Mouse (Mus musculus) liver, adult 2 months (tissue): Measurements from ENCODE around the gene Sugt1. TPM values are rescaled to one million over a fixed set of nuclear protein-coding genes. Genes with fewer than 3 reads are reported as not detected.

Source experiments
- DNase-seq: peaks from one replicate; pipeline ENCODE4 v3.0.0-alpha.2; 2011; ENCODE audit warnings: low read depth, low spot score; ENCODE audit errors: extremely low read depth
- H3K27ac ChIP-seq: fragments of 200-500 bp; replicated peaks from 2 replicates; pipeline ENCODE4 v1.5.1; 2012; ENCODE audit warnings: low read depth, mild to moderate bottlenecking, control low read depth, inconsistent platforms, low read length; ENCODE audit not compliant: insufficient read depth
- H3K27me3 ChIP-seq: fragments of 200-500 bp; 2 replicates; pipeline ENCODE4 v1.6.1; 2012; ENCODE audit warnings: mild to moderate bottlenecking, moderate library complexity, low read length, inconsistent platforms; ENCODE audit not compliant: control insufficient read depth, insufficient read depth
- H3K36me3 ChIP-seq: fragments of 200-500 bp; 2 replicates; pipeline ENCODE4 v1.6.1; 2012; ENCODE audit warnings: low read length, inconsistent platforms; ENCODE audit not compliant: control insufficient read depth, insufficient read depth
- H3K4me1 ChIP-seq: fragments of 200-500 bp; 2 replicates; pipeline ENCODE4 v1.6.1; 2011; ENCODE audit warnings: low read length; ENCODE audit not compliant: control insufficient read depth, insufficient read depth
- H3K4me3 ChIP-seq: fragments of 200-500 bp; 2 replicates; pipeline ENCODE4 v1.5.1; 2011; ENCODE audit warnings: low read depth, mild to moderate bottlenecking, control low read depth, low read length, moderate library complexity; ENCODE audit not compliant: insufficient read depth
- H3K79me2 ChIP-seq: fragments of 200-500 bp; 2 replicates; pipeline ENCODE4 v1.6.1; 2012; ENCODE audit warnings: inconsistent platforms, mild to moderate bottlenecking, low read length, moderate library complexity; ENCODE audit not compliant: control insufficient read depth, insufficient read depth
- H3K9ac ChIP-seq: fragments of 200-500 bp; 2 replicates; pipeline ENCODE4 v1.6.1; 2012; ENCODE audit warnings: low read depth, mild to moderate bottlenecking, control low read depth, inconsistent platforms, low read length
- CTCF ChIP-seq: fragments of 200-500 bp; IDR thresholded peaks from 2 replicates; pipeline ENCODE4 v1.5.1; 2011; ENCODE audit warnings: low read depth, low read length, control low read depth
- POLR2A ChIP-seq: fragments of 200-500 bp; IDR thresholded peaks from 2 replicates; pipeline ENCODE4 v1.6.1; 2011; ENCODE audit warnings: low read length, control low read depth; ENCODE audit not compliant: insufficient read depth; ENCODE audit errors: extremely low read depth
- WGBS: fragments of 180-500 bp; shearing (Covaris S2); methylation state at CpG from one replicate; pipeline ENCODE4 v1.1.7; 2018; 5-methylcytosine and 5-hydroxymethylcytosine counted together
- polyA plus RNA-seq: library from polyadenylated mRNA; depleted of rRNA; stranded (reverse); fragments of >200 nt; gene quantifications from 2 replicates; pipeline ENCODE4 v1.2.3, GENCODE M21; 2012
- total RNA-seq: library from RNA; depleted of rRNA; stranded (reverse); fragments of >200 nt; gene quantifications from 2 replicates; pipeline ENCODE4 v1.2.3, GENCODE M21; 2014

Sugt1 gene
- total and polyA plus RNA-seq, 2 experiments, result 3.3 to 30.0 TPM

GRCm38 (mm10) chr14:79583526-79584245 is 3.8 kb upstream of the Sugt1 start:
- Histone ChIP-seq H3K9ac (no peak overlapping the region), H3K36me3 (peaks cover 11% of the 10 kb centered on the region), H3K4me3 (no peak overlapping the region), H3K27ac (no peak overlapping the region), H3K4me1 (peaks cover 3% of the 10 kb centered on the region; the same call in 1 of the 2 replicates), H3K79me2 (peaks cover 3% of the 10 kb centered on the region; the same call in 1 of the 2 replicates), H3K27me3 (no peaks in the 10 kb centered on the region)
- TF ChIP-seq CTCF, result no peak
- no peak for TF ChIP-seq POLR2A
- WGBS, result 90% methylated on average over 5 of the region's 5 CpGs
- no peak for DNase-seq

DNA sequence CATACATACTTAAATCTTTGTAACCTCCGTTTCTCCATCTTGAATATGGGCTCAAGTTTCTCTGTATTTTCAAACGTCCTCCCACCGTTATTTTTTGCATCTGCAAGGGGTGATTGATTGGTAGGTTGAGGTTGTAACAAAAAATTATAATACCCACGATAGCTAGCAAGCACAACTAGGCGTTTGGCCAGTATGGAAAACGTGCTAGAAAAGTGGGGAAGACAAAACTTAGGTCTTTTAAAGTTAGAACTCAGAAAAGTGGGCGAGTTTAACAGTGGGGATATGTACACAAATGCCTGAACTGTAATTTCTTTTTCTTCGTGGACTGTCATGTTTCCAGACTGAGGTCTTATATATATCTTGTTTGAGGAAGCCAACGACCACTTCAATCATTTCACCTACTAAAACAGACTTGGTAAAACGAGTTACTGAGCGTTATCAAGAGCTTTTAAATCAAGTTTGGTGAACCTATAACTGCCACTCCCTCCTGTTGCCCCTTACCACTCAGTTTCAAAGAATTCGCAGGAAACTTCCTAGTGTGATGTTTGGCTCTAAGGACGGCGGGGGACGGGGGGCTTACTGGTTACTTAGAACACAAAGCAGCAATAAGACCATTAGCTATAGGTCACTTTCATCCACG is 872 bp upstream of the Sugt1 start:
- peak overlapping the region; percentile 63 for H3K9ac ChIP-seq
- no peaks in the 10 kb centered on the region for H3K27me3 ChIP-seq
- WGBS, result 32% methylated on average over 16 of the region's 16 CpGs
- DNase-seq, result no peak
- H3K4me1 ChIP-seq, result peaks cover 5% of the 10 kb centered on the region; the same call in 1 of the 2 replicates
- no peaks in the 10 kb centered on the region for H3K36me3 ChIP-seq
- peaks cover 11% of the 10 kb centered on the region; the same call in 1 of the 2 replicates for H3K79me2 ChIP-seq
- peak overlapping the region; percentile 81 for H3K4me3 ChIP-seq
- no peak for TF ChIP-seq CTCF
- no peak for TF ChIP-seq POLR2A
- peak overlapping the region; percentile 59 for H3K27ac ChIP-seq

- peaks cover 2% of the 10 kb centered on the region; the same call in 1 of the 2 replicates for H3K36me3 ChIP-seq
- H3K4me1 ChIP-seq, result peaks cover 5% of the 10 kb centered on the region; the same call in 1 of the 2 replicates
- 0% methylated on average over 9 of the region's 9 CpGs for WGBS
- H3K27ac ChIP-seq, result peak overlapping the region; percentile 47; the same call in 1 of the 2 replicates
- H3K4me3 ChIP-seq, result peak overlapping the region; percentile 81
- peaks cover 15% of the 10 kb centered on the region; the same call in 1 of the 2 replicates for H3K79me2 ChIP-seq
- peak overlapping the region; percentile 68 for H3K9ac ChIP-seq
- TF ChIP-seq POLR2A, result no peak
- TF ChIP-seq CTCF, result no peak
- no peaks in the 10 kb centered on the region for H3K27me3 ChIP-seq
- no peak for DNase-seq
These were observed 350 bp downstream of the Sugt1 start for GRCm38 (mm10) chr14:79587852-79588229.

- Histone ChIP-seq H3K36me3 (peaks cover 2% of the 10 kb centered on the region; the same call in 1 of the 2 replicates), H3K79me2 (peaks cover 15% of the 10 kb centered on the region; the same call in 1 of the 2 replicates), H3K4me3 (no peak overlapping the region), H3K27ac (no peak overlapping the region), H3K4me1 (peaks cover 5% of the 10 kb centered on the region; the same call in 1 of the 2 replicates), H3K9ac (no peak overlapping the region), H3K27me3 (no peaks in the 10 kb centered on the region)
- WGBS, result 75% methylated on average over 9 of the region's 9 CpGs
- TF ChIP-seq POLR2A (no peak), CTCF (no peak)
- DNase-seq, result no peak
These were observed 1.1 kb downstream of the Sugt1 start for GRCm38 (mm10) chr14:79588534-79588951.

DNA sequence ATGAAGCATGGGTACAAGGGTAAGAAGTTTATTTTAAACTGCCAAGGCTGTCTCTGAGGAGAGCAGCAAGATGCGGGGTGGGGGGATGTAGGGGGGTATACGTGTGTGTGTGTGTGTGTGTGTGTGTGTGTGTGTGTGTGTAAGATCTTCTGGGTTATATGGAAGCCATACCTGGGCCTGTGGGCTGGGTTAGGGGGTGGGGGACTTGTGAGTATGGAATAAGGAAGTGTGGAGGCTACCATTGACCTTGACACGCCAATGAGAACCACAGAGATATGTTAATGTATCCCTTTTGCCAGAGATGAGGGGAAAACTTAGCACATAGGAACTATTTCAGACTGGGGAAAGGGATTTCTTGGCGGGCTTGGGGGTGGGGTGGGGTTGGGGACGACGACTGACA is 1.9 kb downstream of the Sugt1 start:
- H3K4me1 ChIP-seq, result peaks cover 5% of the 10 kb centered on the region; the same call in 1 of the 2 replicates
- 81% methylated on average over 6 of the region's 6 CpGs for WGBS
- TF ChIP-seq CTCF (no peak), POLR2A (no peak)

GRCm38 (mm10) chr14:79590916-79591315 is 3.4 kb downstream of the Sugt1 start:
- TF ChIP-seq CTCF, result no peak
- no peak for TF ChIP-seq POLR2A
- H3K27me3 ChIP-seq, result no peaks in the 10 kb centered on the region
- no peak for DNase-seq
- H3K9ac ChIP-seq, result no peak overlapping the region
- H3K36me3 ChIP-seq, result peaks cover 5% of the 10 kb centered on the region
- H3K27ac ChIP-seq, result no peak overlapping the region
- H3K79me2 ChIP-seq, result peaks cover 15% of the 10 kb centered on the region; the same call in 1 of the 2 replicates
- H3K4me1 ChIP-seq, result peaks cover 5% of the 10 kb centered on the region; the same call in 1 of the 2 replicates
- 94% methylated on average over 8 of the region's 8 CpGs for WGBS
- no peak overlapping the region for H3K4me3 ChIP-seq

More for the DNA sequence above, 1.9 kb downstream of the Sugt1 start:
- H3K79me2 ChIP-seq, result peaks cover 15% of the 10 kb centered on the region; the same call in 1 of the 2 replicates
- H3K9ac ChIP-seq, result no peak overlapping the region
- DNase-seq, result no peak
- H3K27me3 ChIP-seq, result no peaks in the 10 kb centered on the region
- H3K36me3 ChIP-seq, result peaks cover 2% of the 10 kb centered on the region; the same call in 1 of the 2 replicates
- no peak overlapping the region for H3K4me3 ChIP-seq
- no peak overlapping the region for H3K27ac ChIP-seq
